Mouse (Mus musculus) kidney, adult 2 months (tissue): ENCODE results near the gene Foxl1.

Experiments used
- CTCF ChIP-seq: fragments of 200-500 bp; conservative IDR thresholded peaks from 2 replicates; pipeline ENCODE4 v1.5.1; 2011; ENCODE audit warnings: low read depth, mild to moderate bottlenecking, control low read depth, low read length, moderate library complexity, mixed read lengths; ENCODE audit not compliant: insufficient read depth, insufficient read length
- POLR2A ChIP-seq: fragments of 200-500 bp; IDR thresholded peaks from one replicate; pipeline ENCODE4 v1.6.1; 2011; ENCODE audit warnings: low read depth, low read length, control low read depth

GRCm38 (mm10) chr8:121093496-121093895 lies 34.2 kb upstream of the Foxl1 start:
- TF ChIP-seq CTCF (no peak), POLR2A (no peak)
